Mouse (Mus musculus): ENCODE data around the gene Sema3c.

DNA sequence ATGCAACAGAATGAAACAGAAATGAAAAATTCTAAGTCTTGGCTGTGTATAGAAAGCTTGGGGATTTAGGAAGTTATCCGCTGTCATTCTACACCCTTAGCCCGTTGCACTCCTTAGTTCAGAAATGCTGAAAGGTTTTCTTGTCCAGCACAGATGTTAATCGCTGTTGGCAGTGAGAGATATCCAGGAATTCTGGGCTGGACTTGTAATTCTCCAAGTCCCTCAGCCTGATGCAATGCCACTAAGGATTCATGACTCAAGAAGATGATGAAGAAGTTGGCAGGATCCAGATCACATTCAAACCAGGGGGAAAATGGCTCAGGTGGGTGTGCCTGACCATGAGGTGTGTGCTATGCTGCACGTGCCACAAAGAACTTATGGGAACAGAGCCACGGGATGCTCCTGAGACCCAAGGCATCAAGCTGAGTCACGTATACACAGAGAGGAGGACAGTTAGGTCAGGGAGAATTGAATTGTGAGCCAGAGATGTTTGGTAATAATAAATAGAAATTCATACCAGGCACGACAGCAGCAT lies 179.5 kb downstream of the Sema3c start:
- TF ChIP-seq CTCF (IDR thresholded peaks at IDR 0.05; ENCODE audit: control insufficient read depth, insufficient read depth, insufficient read length) (no peak), CEBPB (IDR thresholded peaks at IDR 0.05; ENCODE audit: low read depth) (no peak), MYOD1 (IDR thresholded peaks at IDR 0.05; ENCODE audit: control insufficient read depth, insufficient read length, low read depth) (no peak), MAX (IDR thresholded peaks at IDR 0.05) (no peak), MYOG (IDR thresholded peaks at IDR 0.05; ENCODE audit: control insufficient read depth, extremely low read depth, insufficient read length) (no peak), USF1 (IDR thresholded peaks at IDR 0.05; ENCODE audit: low read depth) (no peak)
